Mouse (Mus musculus): ENCODE results near the gene Atl2.

The Atl2 gene

DNA sequence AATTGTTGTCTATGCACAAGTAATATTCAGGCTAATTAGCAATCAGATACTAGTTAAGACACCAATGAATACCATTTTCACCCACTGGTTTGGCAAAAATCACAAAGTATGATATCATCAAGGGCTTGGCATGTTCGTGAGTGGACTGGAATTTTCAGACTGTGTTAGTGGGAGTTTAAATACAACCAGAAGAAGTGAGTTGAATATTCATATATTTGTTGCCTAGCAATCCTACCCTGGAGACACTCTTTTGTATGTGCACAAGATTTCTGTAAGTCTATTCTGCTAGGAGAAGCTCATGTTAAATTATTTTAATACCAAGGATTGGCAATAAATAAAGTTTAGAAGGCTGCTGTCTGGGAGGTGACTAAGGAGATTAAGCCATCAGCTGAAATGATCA, 71.5 kb downstream of the Atl2 start:
- no peak for DNase-seq (ENCODE audit: low spot score in 2 of 2)

DNA sequence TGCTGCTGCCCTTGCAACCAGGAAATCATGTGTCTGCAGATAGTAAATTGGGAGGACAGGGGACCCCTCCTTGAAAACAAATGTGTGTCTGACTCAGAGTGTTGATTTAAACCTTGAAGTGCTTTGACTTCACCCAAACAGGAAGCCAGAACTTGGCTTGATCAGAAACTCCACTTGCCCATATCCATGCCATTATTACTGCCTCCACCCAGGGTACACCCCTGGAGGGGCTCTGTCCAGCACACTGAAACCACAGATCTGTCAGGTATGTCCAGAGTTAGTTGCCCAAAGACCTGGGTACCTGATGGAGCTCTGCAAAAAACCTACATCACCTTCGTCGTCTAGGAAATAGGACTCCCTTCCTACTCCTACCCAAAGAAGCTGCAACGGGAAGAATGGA, 77.0 kb downstream of the Atl2 start:
- no peak for DNase-seq (ENCODE audit: low spot score in 2 of 2)

- DNase-seq (ENCODE audit: low spot score in 2 of 2): no peak
Measured at GRCm38 (mm10) chr17:79817995-79818394, 77.9 kb downstream of the Atl2 start.

DNA sequence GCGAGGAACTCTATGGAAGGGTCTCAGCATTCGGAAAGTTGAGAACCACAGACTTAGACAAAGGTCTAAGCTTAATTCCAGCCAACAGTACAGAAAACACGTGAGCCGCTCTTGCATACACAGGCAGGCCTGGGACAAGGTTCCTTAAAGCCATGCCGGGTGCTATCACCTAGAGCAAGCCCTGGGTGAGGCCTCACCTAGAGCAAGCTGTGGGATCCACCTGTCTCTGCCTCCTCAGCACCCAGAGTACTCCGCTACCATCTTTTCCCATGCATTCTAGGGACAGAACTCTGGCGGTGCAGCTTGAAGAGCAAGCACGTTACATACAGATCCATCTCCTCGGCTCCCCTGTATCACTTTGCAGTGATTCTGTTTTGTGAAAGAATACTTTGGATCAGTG, 78.4 kb downstream of the Atl2 start:
- no peak for DNase-seq (ENCODE audit: low spot score in 2 of 2)

GRCm38 (mm10) chr17:79816896-79817295, 79.0 kb downstream of the Atl2 start:
- DNase-seq (ENCODE audit: low spot score in 2 of 2): no peak

DNA sequence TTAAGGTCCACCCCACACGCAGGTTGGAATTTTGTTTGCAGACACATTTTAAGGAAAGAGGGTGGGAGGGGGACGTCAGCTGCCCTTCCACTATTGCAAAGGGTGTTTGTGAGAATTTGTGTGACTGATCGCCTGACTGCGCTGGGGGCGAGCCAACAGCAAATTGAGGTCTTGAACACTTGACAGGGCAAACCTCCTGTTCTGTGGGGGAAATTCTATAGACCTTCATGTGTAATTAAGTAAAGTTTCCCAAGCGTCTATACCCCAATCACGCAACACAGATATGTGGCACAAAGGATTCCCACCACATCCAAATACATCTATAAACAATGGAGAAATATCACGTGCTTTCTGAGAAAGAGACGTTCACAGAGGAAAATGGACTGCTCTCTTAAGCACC, 85.5 kb downstream of the Atl2 start:
- no peak for DNase-seq (ENCODE audit: low spot score in 2 of 2)

DNA sequence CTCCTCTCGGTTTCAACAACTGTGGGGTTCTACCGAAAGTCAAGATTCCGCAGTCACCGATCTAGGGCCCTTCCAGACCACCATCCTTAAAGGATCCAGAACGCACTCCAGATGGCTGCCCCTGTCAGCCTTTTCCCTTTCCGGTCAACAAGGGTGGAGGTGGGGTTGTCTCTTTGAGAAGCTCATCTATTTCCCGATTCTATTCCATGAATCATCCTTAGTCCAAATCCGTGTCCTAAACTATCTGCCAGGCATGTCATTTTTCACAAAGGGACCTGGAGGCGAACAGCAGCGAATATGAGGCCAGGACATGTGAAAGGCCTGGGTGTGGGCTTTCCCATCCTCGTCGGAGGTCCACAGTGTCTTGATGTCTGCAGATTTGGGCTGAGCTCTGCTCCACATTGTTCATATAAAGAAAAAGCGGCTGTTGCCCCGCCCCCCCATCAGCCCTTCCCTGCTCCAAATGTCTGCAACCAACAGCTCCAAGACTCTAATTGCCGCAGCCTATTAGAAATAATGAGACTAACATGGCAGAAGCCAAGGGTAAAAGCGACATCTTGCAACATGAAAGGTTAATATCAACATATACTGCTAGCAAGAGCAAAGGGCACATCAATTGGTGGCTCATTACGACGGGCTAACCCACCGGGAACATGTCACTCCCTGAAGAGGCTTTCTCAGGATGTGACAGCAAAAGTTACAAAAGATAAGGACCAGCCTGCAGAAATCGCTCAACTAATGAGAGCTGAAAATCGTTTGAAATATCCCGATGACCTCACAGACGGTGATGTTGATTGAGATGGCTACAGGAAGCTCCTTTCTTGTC, 86.2 kb downstream of the Atl2 start:
- DNase-seq (ENCODE audit: low spot score in 2 of 2): no peak

DNA sequence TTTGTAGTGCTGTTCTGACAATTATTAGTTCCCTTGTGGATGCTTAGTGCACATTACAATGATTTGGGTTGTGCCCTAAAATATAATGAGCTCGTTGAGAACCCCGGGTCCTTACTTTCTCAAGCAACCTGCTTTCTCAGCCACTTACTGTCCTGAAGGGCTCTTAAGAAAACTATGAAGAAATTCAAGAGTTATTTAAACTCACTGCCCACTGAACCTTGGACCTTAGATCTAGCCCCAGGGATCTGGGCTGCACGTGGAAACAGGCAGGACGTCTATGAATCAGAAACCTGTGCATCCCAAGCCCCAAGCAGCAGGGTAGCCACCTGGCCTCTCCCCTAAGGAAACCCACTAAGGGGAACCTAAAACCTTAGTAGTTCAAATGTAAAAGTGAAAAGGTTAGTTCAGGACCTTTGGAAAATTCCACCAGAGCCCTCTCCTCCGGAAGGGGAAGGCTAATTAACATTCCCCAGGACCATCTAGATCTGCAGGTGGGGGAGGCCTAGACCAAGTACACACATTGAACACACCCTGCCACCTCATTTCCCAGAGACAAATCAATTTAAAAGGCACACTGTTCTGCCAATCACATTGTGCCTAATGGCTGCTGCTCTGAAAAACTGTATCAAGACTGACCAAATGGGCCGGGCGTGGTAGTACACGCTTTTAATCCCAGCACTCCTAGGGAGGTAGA, 88.5 kb downstream of the Atl2 start:
- DNase-seq (ENCODE audit: low spot score in 2 of 2): no peak

- no peak for DNase-seq (ENCODE audit: low spot score in 2 of 2)
Measured at GRCm38 (mm10) chr17:79804747-79805146, 91.2 kb downstream of the Atl2 start.

- DNase-seq (ENCODE audit: low spot score in 2 of 2): no peak
Measured at GRCm38 (mm10) chr17:79802056-79802455, 93.9 kb downstream of the Atl2 start.

- no peak for DNase-seq (ENCODE audit: low spot score in 2 of 2)
Measured at GRCm38 (mm10) chr17:79798831-79799230, 97.1 kb downstream of the Atl2 start.

All from heart, adult 9 months (tissue).